Mouse (Mus musculus) lung, embryonic 16.5 days (tissue): Measurements from ENCODE around the gene C1qtnf6. TPM values are rescaled to one million over a fixed set of nuclear protein-coding genes. Genes with fewer than 3 reads are reported as not detected.

Source experiments
- ATAC-seq: fragments of 200-750 bp; cut with Nextera tagmentation; 2 replicates; pipeline ENCODE4 v1.8.0; 2017; ENCODE audit warnings: low read depth, mild to moderate bottlenecking, moderate library complexity
- H3K27ac ChIP-seq: fragments of 300-500 bp; sonication (generic); 2 replicates; pipeline ENCODE4 v1.5.1; 2014; ENCODE audit warnings: mild to moderate bottlenecking, control low read depth, low read length
- H3K27me3 ChIP-seq: fragments of 300-500 bp; sonication (generic); 2 replicates; pipeline ENCODE4 v1.6.1; 2014; ENCODE audit warnings: low read depth, low read length, mixed read lengths; ENCODE audit not compliant: control insufficient read depth, insufficient read depth
- H3K36me3 ChIP-seq: fragments of 300-500 bp; sonication (generic); 2 replicates; pipeline ENCODE4 v1.6.1; 2014; ENCODE audit warnings: low read length; ENCODE audit not compliant: control insufficient read depth, insufficient read depth
- H3K4me1 ChIP-seq: fragments of 300-500 bp; sonication (generic); replicated peaks from 2 replicates; pipeline ENCODE4 v1.6.1; 2014; ENCODE audit warnings: low read length, mixed read lengths; ENCODE audit not compliant: control insufficient read depth, insufficient read depth
- H3K4me2 ChIP-seq: fragments of 300-500 bp; sonication (generic); 2 replicates; pipeline ENCODE4 v1.6.1; 2014; ENCODE audit warnings: low read depth, low read length, control low read depth
- H3K4me3 ChIP-seq: fragments of 300-500 bp; sonication (generic); 2 replicates; pipeline ENCODE4 v1.5.1; 2014; ENCODE audit warnings: mild to moderate bottlenecking, low read length, control low read depth
- H3K9ac ChIP-seq: fragments of 300-500 bp; sonication (generic); 2 replicates; pipeline ENCODE4 v1.6.1; 2014; ENCODE audit warnings: low read length, control low read depth
- H3K9me3 ChIP-seq: fragments of 300-500 bp; sonication (generic); 2 replicates; pipeline ENCODE4 v1.6.1; 2016; ENCODE audit warnings: low read length; ENCODE audit not compliant: control insufficient read depth
- WGBS: fragments of 180-500 bp; shearing (Covaris S2); extraction: QIAGEN DNeasy Blood & Tissue Kit; methylation state at CpG from one replicate; pipeline ENCODE4 v1.1.7; 2014; 5-methylcytosine and 5-hydroxymethylcytosine counted together
- polyA plus RNA-seq: library from polyadenylated mRNA; unstranded; fragments of >200 nt; fragmentation: Nextera tagmentation; extraction: Ambion mirVana; gene quantifications from 2 replicates; pipeline ENCODE4 v1.2.1, GENCODE M21; 2015

Gene C1qtnf6
- polyA plus RNA-seq, 1 experiment from 2014 or later = 39.5 TPM

GRCm38 (mm10) chr15:78535723-78536421 is 4.7 kb upstream of the C1qtnf6 start:
- no peak overlapping the region for H3K27ac ChIP-seq
- H3K9me3 ChIP-seq = no peaks in the 10 kb centered on the region
- no peak overlapping the region for H3K4me3 ChIP-seq
- H3K36me3 ChIP-seq = no peaks in the 10 kb centered on the region
- no peaks in the 10 kb centered on the region for H3K27me3 ChIP-seq
- no peak for ATAC-seq
- no peak overlapping the region for H3K9ac ChIP-seq
- WGBS = 41% methylated on average over 10 of the region's 10 CpGs
- peaks cover 13% of the 10 kb centered on the region for H3K4me1 ChIP-seq
- H3K4me2 ChIP-seq = no peak overlapping the region

DNA sequence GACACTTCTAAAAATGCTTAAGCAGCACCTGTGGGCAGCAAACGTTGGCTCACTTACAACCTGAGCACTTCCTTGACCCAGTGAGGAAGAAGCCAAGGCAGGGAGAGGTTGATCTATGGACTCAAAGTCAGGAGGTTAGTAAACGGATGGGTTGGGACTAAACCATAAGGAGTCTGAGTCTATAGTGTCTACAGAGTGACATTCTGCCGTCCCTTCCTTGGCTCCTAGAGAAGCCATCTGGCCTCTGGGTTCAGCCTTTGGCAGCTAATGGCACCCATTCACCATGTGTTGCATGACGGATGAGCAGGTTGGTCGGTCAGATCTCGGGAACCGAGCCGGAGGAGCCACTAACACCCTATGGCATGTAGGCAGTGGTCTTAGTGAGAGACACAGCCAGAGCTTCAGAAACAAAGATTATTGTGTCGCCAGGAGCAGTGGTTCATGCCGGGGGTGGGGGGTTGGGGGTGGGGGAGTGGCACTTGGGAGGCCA is 2.2 kb upstream of the C1qtnf6 start:
- H3K9ac ChIP-seq = no peak overlapping the region
- H3K4me1 ChIP-seq = peaks cover 35% of the 10 kb centered on the region
- H3K27me3 ChIP-seq = no peaks in the 10 kb centered on the region
- H3K4me3 ChIP-seq = no peak overlapping the region
- ATAC-seq = no peak
- H3K36me3 ChIP-seq = no peaks in the 10 kb centered on the region
- H3K27ac ChIP-seq = peak overlapping the region; percentile 88
- H3K9me3 ChIP-seq = no peaks in the 10 kb centered on the region
- 61% methylated on average over 10 of the region's 10 CpGs for WGBS
- no peak overlapping the region for H3K4me2 ChIP-seq

DNA sequence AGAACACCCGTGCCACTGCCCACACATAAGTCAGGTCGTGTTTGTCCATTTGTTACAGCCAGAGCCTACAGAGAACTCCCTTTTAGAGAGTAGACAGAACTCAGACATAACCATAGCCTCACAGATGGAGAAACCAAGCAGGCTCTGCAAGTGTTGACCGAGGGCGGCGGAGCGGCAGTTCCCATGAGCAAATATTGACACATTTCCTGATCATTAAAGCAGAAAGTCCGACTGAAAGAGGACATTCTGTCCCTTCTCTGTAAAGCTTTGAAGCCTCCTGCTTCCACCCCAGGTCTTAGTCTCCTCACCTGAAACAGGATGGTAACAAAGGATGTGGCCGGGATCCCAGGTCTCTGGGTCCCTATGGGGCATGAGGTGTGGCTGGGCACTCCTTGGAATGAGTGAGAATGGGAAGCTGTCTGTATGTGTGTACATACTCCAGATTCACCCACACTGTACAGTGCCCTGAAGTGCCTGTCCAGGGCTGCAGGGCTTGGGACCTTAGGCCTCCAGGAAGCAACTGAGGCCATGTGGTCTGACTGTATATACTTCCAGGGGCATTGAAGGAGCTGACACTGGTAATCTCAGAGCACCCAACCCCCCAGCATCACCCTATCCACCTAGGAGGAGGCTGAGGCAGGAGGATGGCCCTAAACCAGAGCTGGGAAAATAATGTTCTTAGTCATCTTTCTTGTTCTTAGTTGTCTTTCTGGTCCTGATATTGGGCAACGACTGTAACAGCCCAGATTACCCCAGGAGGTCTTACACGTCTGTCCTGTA is 1.5 kb upstream of the C1qtnf6 start:
- H3K4me2 ChIP-seq = peak overlapping the region; percentile 34; the same call in 1 of the 2 replicates
- peak overlapping the region; percentile 88 for H3K27ac ChIP-seq
- no peak overlapping the region for H3K4me3 ChIP-seq
- peak overlapping the region; percentile 27 for H3K9ac ChIP-seq
- H3K4me1 ChIP-seq = peaks cover 39% of the 10 kb centered on the region
- no peaks in the 10 kb centered on the region for H3K36me3 ChIP-seq
- no peaks in the 10 kb centered on the region for H3K27me3 ChIP-seq
- H3K9me3 ChIP-seq = no peaks in the 10 kb centered on the region
- 48% methylated on average over 10 of the region's 10 CpGs for WGBS
- peak; percentile 18 for ATAC-seq

GRCm38 (mm10) chr15:78531901-78532469 is 769 bp upstream of the C1qtnf6 start:
- peak; percentile 88 for ATAC-seq
- Histone ChIP-seq H3K4me1 (peaks cover 41% of the 10 kb centered on the region), H3K36me3 (no peaks in the 10 kb centered on the region), H3K4me2 (peak overlapping the region; percentile 53), H3K27me3 (no peaks in the 10 kb centered on the region), H3K27ac (peak overlapping the region; percentile 88), H3K9me3 (no peaks in the 10 kb centered on the region), H3K9ac (peak overlapping the region; percentile 59), H3K4me3 (peak overlapping the region; percentile 32)
- under 1% methylated on average over 25 of the region's 25 CpGs for WGBS

DNA sequence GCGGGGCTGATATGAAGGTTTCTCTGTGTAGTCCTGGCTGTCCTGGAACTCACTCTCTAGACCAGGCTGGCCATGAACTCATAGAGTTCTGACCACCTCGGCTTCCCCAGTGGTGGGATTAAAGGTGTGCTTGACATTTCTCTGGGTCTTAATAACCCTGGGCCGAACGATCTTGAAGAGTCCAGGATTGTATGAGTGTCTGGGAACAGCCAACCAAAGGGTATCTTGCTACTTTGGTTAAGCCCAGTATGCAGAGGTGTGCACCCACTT is 170 bp upstream of the C1qtnf6 start:
- no peak for ATAC-seq
- peak overlapping the region; percentile 53 for H3K4me2 ChIP-seq
- WGBS = 41% methylated on average over 4 of the region's 4 CpGs
- peak overlapping the region; percentile 59 for H3K9ac ChIP-seq
- H3K4me3 ChIP-seq = peak overlapping the region; percentile 32; the same call in 1 of the 2 replicates
- no peaks in the 10 kb centered on the region for H3K9me3 ChIP-seq
- H3K27ac ChIP-seq = peak overlapping the region; percentile 88
- H3K27me3 ChIP-seq = no peaks in the 10 kb centered on the region
- H3K36me3 ChIP-seq = no peaks in the 10 kb centered on the region
- H3K4me1 ChIP-seq = peaks cover 41% of the 10 kb centered on the region

- H3K4me3 ChIP-seq = no peak overlapping the region
- H3K4me1 ChIP-seq = peaks cover 41% of the 10 kb centered on the region
- no peaks in the 10 kb centered on the region for H3K36me3 ChIP-seq
- 64% methylated on average over 3 of the region's 3 CpGs for WGBS
- H3K9me3 ChIP-seq = no peaks in the 10 kb centered on the region
- H3K27ac ChIP-seq = peak overlapping the region; percentile 88
- H3K27me3 ChIP-seq = no peaks in the 10 kb centered on the region
- peak overlapping the region; percentile 75 for H3K4me2 ChIP-seq
- H3K9ac ChIP-seq = peak overlapping the region; percentile 69
- no peak for ATAC-seq
Observed at GRCm38 (mm10) chr15:78530141-78530540, 1.1 kb downstream of the C1qtnf6 start.

DNA sequence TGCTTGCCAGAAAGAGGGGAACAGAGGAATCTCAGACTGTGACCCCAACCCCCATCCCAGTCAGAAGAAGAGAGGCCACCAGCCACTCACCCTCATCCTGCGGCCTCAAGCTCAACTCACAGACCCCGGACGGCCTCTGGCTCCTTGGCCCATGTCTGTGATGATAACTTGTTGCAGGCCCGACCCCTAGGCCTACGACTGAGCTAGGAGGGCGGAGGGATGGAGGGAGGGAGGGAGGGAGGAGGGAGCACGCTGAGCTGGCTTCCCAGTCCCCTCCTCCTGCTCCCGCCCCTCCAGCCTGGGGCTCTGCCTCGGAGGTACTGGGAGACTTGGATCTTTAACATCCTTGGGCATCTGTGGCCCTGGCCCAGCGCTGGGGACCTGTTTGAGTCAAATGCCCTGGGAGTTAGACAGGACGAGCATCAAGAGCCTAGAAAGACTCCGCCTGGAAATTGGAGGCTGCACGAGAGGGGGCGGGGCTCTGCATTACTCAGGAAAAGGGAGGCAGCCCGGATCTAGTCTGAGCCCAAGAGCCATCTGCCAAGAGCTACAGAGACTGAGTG is 1.7 kb downstream of the C1qtnf6 start:
- WGBS = 2% methylated on average over 15 of the region's 15 CpGs
- no peaks in the 10 kb centered on the region for H3K9me3 ChIP-seq
- ATAC-seq = peak; percentile 64
- H3K27ac ChIP-seq = peak overlapping the region; percentile 87
- H3K9ac ChIP-seq = peak overlapping the region; percentile 69
- no peaks in the 10 kb centered on the region for H3K36me3 ChIP-seq
- peak overlapping the region; percentile 55 for H3K4me3 ChIP-seq
- H3K4me1 ChIP-seq = peaks cover 41% of the 10 kb centered on the region
- H3K27me3 ChIP-seq = no peaks in the 10 kb centered on the region
- peak overlapping the region; percentile 75 for H3K4me2 ChIP-seq

GRCm38 (mm10) chr15:78528726-78529411 is 2.3 kb downstream of the C1qtnf6 start:
- ATAC-seq = peak; percentile 7
- 14% methylated on average over 11 of the region's 11 CpGs for WGBS

More at GRCm38 (mm10) chr15:78528726-78529411, 2.3 kb downstream of the C1qtnf6 start:
- H3K27me3 ChIP-seq = no peaks in the 10 kb centered on the region
- H3K36me3 ChIP-seq = no peaks in the 10 kb centered on the region
- peak overlapping the region; percentile 55 for H3K4me3 ChIP-seq
- H3K4me2 ChIP-seq = peak overlapping the region; percentile 75
- H3K9me3 ChIP-seq = no peaks in the 10 kb centered on the region
- H3K4me1 ChIP-seq = peaks cover 41% of the 10 kb centered on the region
- peak overlapping the region; percentile 87 for H3K27ac ChIP-seq
- H3K9ac ChIP-seq = peak overlapping the region; percentile 69
